Mouse (Mus musculus) MEL (cell line): ENCODE data around the gene Zfp446.

Experiments used
- CHD1 ChIP-seq: IDR thresholded peaks from 2 replicates; pipeline ENCODE4 v1.6.1; 2012; ENCODE audit warnings: low read depth, mild to moderate bottlenecking, inconsistent platforms, low read length, improper control_type of control experiment
- CTCF ChIP-seq, 3 experiments: IDR thresholded peaks in 2 of 3; conservative IDR thresholded peaks in 1 of 3; 2 replicates each; pipeline ENCODE4 v1.5.1; 2011 to 2012; ENCODE audit warnings: low read length in 3 of 3, low read depth in 2 of 3, mild to moderate bottlenecking in 2 of 3, improper control_type of control experiment in 1 of 3, inconsistent platforms in 1 of 3, mixed read lengths in 1 of 3, moderate library complexity in 1 of 3; ENCODE audit not compliant: control insufficient read depth in 1 of 3, insufficient read depth in 1 of 3, poor library complexity in 1 of 3, severe bottlenecking in 1 of 3
- ELF1 ChIP-seq: IDR thresholded peaks from 2 replicates; pipeline ENCODE4 v1.6.1; 2014; ENCODE audit warnings: low read depth, mild to moderate bottlenecking, inconsistent platforms, low read length, improper control_type of control experiment, moderate library complexity
- EP300 ChIP-seq, 2 experiments: IDR thresholded peaks; 2 replicates each; pipeline ENCODE4 v1.6.1; 2011; ENCODE audit warnings: improper control_type of control experiment in 2 of 2, low read length in 2 of 2, low read depth in 1 of 2, mild to moderate bottlenecking in 1 of 2
- MAZ ChIP-seq: IDR thresholded peaks from 2 replicates; pipeline ENCODE4 v1.6.1; 2012; ENCODE audit warnings: low read depth, mild to moderate bottlenecking, inconsistent platforms, low read length, improper control_type of control experiment
- MEF2A ChIP-seq: IDR thresholded peaks from 2 replicates; pipeline ENCODE4 v1.6.1; 2014; ENCODE audit warnings: low read depth, mild to moderate bottlenecking, inconsistent platforms, low read length, improper control_type of control experiment; ENCODE audit not compliant: poor library complexity, insufficient replicate concordance, severe bottlenecking; ENCODE audit errors: extremely low read depth
- MXI1 ChIP-seq: IDR thresholded peaks from 2 replicates; pipeline ENCODE4 v1.6.1; 2011; ENCODE audit warnings: mild to moderate bottlenecking, low read depth, low read length, improper control_type of control experiment
- POLR2A ChIP-seq, 2 experiments: IDR thresholded peaks; 2 replicates each; pipeline ENCODE4 v1.6.1; 2011 to 2012; ENCODE audit warnings: low read length in 2 of 2, mild to moderate bottlenecking in 2 of 2, control low read depth in 1 of 2, improper control_type of control experiment in 1 of 2, low read depth in 1 of 2, moderate library complexity in 1 of 2; ENCODE audit not compliant: control insufficient read depth in 1 of 2, insufficient read depth in 1 of 2, poor library complexity in 1 of 2
- POLR2AphosphoS2 ChIP-seq: IDR thresholded peaks from 2 replicates; pipeline ENCODE4 v1.6.1; 2011; ENCODE audit warnings: low read length, improper control_type of control experiment
- POLR2AphosphoS5 ChIP-seq: IDR thresholded peaks from 2 replicates; pipeline ENCODE4 v1.6.1; 2012; ENCODE audit warnings: low read depth, borderline replicate concordance, mild to moderate bottlenecking, inconsistent platforms, low read length, moderate library complexity, mixed read lengths
- RAD21 ChIP-seq: IDR thresholded peaks from 2 replicates; pipeline ENCODE4 v1.6.1; 2011; ENCODE audit warnings: mild to moderate bottlenecking, low read depth, low read length, improper control_type of control experiment
- RCOR1 ChIP-seq: IDR thresholded peaks from 2 replicates; pipeline ENCODE4 v1.6.1; 2012; ENCODE audit warnings: low read depth, mild to moderate bottlenecking, inconsistent platforms, low read length, improper control_type of control experiment
- TCF12 ChIP-seq: IDR thresholded peaks from 2 replicates; pipeline ENCODE4 v1.6.1; 2014; ENCODE audit warnings: low read depth, mild to moderate bottlenecking, inconsistent platforms, low read length, improper control_type of control experiment, moderate library complexity
- ZC3H11A ChIP-seq: IDR thresholded peaks from 2 replicates; pipeline ENCODE4 v1.6.1; 2012; ENCODE audit warnings: low read depth, mild to moderate bottlenecking, inconsistent platforms, low read length, improper control_type of control experiment

DNA sequence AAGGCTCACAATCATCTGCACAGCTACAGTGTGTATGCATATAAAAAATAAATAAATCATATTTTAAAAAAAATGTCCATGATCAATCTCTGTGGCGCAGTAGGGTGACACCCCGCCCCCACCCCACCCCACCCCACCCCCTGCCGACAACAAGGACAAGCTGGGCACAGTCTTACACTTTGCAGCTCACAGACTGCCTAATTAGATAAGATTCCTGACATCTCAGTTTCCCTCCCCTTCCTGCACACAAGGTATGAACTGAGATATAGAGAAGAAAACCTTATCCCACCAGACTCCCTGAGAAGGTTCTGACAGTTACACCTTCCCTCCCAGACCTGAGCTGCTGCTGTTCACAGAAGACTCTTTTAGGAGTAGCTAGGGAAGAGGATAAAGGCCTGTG, 42.8 kb upstream of the Zfp446 start:
- no peak for TF ChIP-seq CTCF (IDR thresholded peaks at IDR 0.05 in 2 of 3, conservative IDR thresholded peaks at IDR 0.05 in 1 of 3; ENCODE audit: control insufficient read depth in 1 of 3, insufficient read depth in 1 of 3, low read depth in 2 of 3, low read length in 3 of 3, poor library complexity in 1 of 3, severe bottlenecking in 1 of 3)
- no peak for TF ChIP-seq RCOR1
- TF ChIP-seq MXI1, result no peak
- no peak for TF ChIP-seq ZC3H11A
- TF ChIP-seq ELF1, result no peak
- TF ChIP-seq POLR2A (IDR thresholded peaks at IDR 0.05; ENCODE audit: control insufficient read depth in 1 of 2, insufficient read depth in 1 of 2, low read depth in 1 of 2, low read length in 2 of 2, poor library complexity in 1 of 2), result no peak
- TF ChIP-seq POLR2AphosphoS5, result no peak
- no peak for TF ChIP-seq POLR2AphosphoS2
- TF ChIP-seq MEF2A, result no peak
- TF ChIP-seq TCF12, result no peak
- TF ChIP-seq MAZ, result no peak
- TF ChIP-seq RAD21, result no peak
- no peak for TF ChIP-seq CHD1
- TF ChIP-seq EP300 (IDR thresholded peaks at IDR 0.05; ENCODE audit: low read depth in 1 of 2, low read length in 2 of 2), result no peak
